Mouse (Mus musculus) testis, adult 2 months (tissue): Measurements from ENCODE around the gene Trak2.
"Not testable (repeated sequence)": the region's sequence is repeated elsewhere in the genome, so short reads cannot be mapped to it uniquely, and the experiment has no call there.

Source experiments
- CTCF ChIP-seq: fragments of 200-500 bp; IDR thresholded peaks from 2 replicates; pipeline ENCODE4 v1.5.1; 2012; ENCODE audit warnings: low read depth, mild to moderate bottlenecking, inconsistent platforms, low read length, moderate library complexity; ENCODE audit not compliant: control insufficient read depth, insufficient read depth, insufficient replicate concordance
- POLR2A ChIP-seq: fragments of 200-500 bp; IDR thresholded peaks from 2 replicates; pipeline ENCODE4 v1.6.1; 2012; ENCODE audit warnings: low read depth, mild to moderate bottlenecking, inconsistent platforms, low read length, moderate library complexity; ENCODE audit not compliant: control insufficient read depth

- TF ChIP-seq POLR2A, CTCF: not testable (repeated sequence)
Measured at GRCm38 (mm10) chr1:58860586-58860985, 112.6 kb downstream of the Trak2 start.
